Mouse (Mus musculus) limb, embryonic 11.5 days (tissue): ENCODE data around the gene Corin. TPM values are rescaled to one million over a fixed set of nuclear protein-coding genes. Genes with fewer than 3 reads are reported as not detected.

Experiments used
- ATAC-seq: fragments of 200-750 bp; cut with Nextera tagmentation; 2 replicates; pipeline ENCODE4 v1.8.0; 2017; ENCODE audit warnings: low read depth; ENCODE audit not compliant: insufficient number of reproducible peaks, low FRiP score, low TSS enrichment
- DNase-seq: peaks from one replicate; pipeline ENCODE4 v3.0.0-alpha.2; 2015; ENCODE audit warnings: low spot score
- H3K27ac ChIP-seq: fragments of 300-500 bp; sonication (generic); replicated peaks from 2 replicates; pipeline ENCODE4 v1.5.1; 2014; ENCODE audit warnings: low read depth, mild to moderate bottlenecking, low read length
- H3K27me3 ChIP-seq: fragments of 300-500 bp; sonication (generic); 2 replicates; pipeline ENCODE4 v1.6.1; 2014; ENCODE audit warnings: mild to moderate bottlenecking, low read length, mixed read lengths; ENCODE audit not compliant: control insufficient read depth, insufficient read depth
- H3K36me3 ChIP-seq: fragments of 300-500 bp; sonication (generic); 2 replicates; pipeline ENCODE4 v1.6.1; 2014; ENCODE audit warnings: mild to moderate bottlenecking, low read length, moderate library complexity, mixed read lengths; ENCODE audit not compliant: control insufficient read depth, insufficient read depth
- H3K4me1 ChIP-seq: fragments of 300-500 bp; sonication (generic); 2 replicates; pipeline ENCODE4 v1.6.1; 2014; ENCODE audit warnings: low read length, mixed read lengths; ENCODE audit not compliant: control insufficient read depth, insufficient read depth
- H3K4me2 ChIP-seq: fragments of 300-500 bp; sonication (generic); 2 replicates; pipeline ENCODE4 v1.6.1; 2014; ENCODE audit warnings: low read depth, mild to moderate bottlenecking, moderate library complexity; ENCODE audit not compliant: severe bottlenecking
- H3K4me3 ChIP-seq: fragments of 300-500 bp; sonication (generic); 2 replicates; pipeline ENCODE4 v1.5.1; 2014; ENCODE audit warnings: low read depth, low read length
- H3K9ac ChIP-seq: fragments of 300-500 bp; sonication (generic); 2 replicates; pipeline ENCODE4 v1.6.1; 2014; ENCODE audit warnings: mild to moderate bottlenecking, low read length
- H3K9me3 ChIP-seq: fragments of 300-500 bp; sonication (generic); 2 replicates; pipeline ENCODE4 v1.6.1; 2016; ENCODE audit warnings: low read length; ENCODE audit not compliant: control insufficient read depth
- WGBS: fragments of 180-500 bp; shearing (Covaris S2); extraction: QIAGEN DNeasy Blood & Tissue Kit; methylation state at CpG from one replicate; pipeline ENCODE4 v1.1.7; 2014; 5-methylcytosine and 5-hydroxymethylcytosine counted together
- polyA plus RNA-seq: library from polyadenylated mRNA; unstranded; fragments of >200 nt; fragmentation: Nextera tagmentation; extraction: Ambion mirVana; gene quantifications from 2 replicates; pipeline ENCODE4 v1.2.1, GENCODE M21; 2014

The Corin gene
- polyA plus RNA-seq, 1 experiment from 2014 or later, result 0.75 TPM

GRCm38 (mm10) chr5:72431856-72432255 is 72.4 kb downstream of the Corin start:
- Histone ChIP-seq H3K27ac (no peak overlapping the region), H3K27me3 (no peaks in the 10 kb centered on the region), H3K4me2 (no peak overlapping the region), H3K9ac (no peak overlapping the region), H3K4me3 (no peak overlapping the region), H3K4me1 (no peaks in the 10 kb centered on the region), H3K9me3 (no peaks in the 10 kb centered on the region), H3K36me3 (no peaks in the 10 kb centered on the region)
- ATAC-seq (no peak), DNase-seq (no peak)
- 78% methylated on average over 3 of the region's 3 CpGs for WGBS

DNA sequence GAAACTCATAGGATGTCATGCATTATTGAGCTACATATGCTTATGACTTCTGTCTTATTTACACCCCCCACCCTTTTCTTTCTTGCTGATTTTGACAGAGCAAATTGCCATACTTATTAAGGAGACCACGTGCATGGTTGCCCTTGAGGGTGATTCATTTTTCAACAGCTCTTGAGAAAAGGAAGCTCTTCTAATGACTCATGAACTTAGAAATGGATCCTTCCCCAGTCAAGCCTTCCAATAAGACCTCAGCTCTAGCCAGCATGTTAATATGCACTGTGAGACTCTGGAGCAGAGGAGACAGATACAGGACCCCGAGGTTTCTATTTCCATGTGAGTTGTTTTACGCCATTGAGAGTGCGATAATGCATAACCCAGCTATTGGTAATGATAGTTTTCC is 76.7 kb downstream of the Corin start:
- Histone ChIP-seq H3K27me3 (no peaks in the 10 kb centered on the region), H3K9ac (no peak overlapping the region), H3K27ac (no peak overlapping the region), H3K4me2 (no peak overlapping the region), H3K9me3 (no peaks in the 10 kb centered on the region), H3K36me3 (no peaks in the 10 kb centered on the region), H3K4me3 (no peak overlapping the region), H3K4me1 (no peaks in the 10 kb centered on the region)
- no peak for DNase-seq
- WGBS, result 83% methylated on average over 4 of the region's 4 CpGs
- ATAC-seq, result no peak

DNA sequence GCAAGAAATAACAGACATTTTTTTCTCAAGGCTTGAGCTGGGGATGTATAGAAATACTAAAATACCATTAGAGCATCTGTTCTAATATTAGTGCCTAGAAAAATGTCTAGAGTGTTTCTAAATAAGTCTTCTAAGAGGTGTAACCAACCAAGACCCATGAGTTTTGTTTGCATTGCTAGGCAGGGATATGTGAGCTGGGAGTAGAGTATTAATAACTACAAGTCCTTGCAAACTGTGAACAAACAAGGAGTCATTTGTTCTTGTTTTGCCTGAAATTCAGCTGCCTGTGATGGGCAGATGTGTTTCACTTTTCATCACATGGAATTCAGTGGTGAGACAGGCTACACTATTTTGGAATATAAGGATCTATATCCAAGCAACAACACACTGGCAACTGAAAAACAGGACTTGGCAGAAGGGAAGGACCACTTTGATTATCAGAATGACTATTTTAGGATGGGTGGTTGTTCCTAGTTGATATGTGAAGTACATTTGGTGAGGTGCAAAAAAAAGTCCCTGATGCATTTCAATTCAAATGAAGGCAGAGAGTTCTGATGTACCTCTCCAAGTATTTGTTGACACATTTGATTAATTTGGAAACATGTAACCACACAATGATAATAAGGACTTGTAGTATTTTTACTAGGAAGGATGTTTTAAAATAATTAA is 78.8 kb downstream of the Corin start:
- ATAC-seq (no peak), DNase-seq (no peak)
- Histone ChIP-seq H3K9ac (no peak overlapping the region), H3K4me2 (no peak overlapping the region), H3K4me1 (no peaks in the 10 kb centered on the region), H3K4me3 (no peak overlapping the region), H3K27me3 (no peaks in the 10 kb centered on the region), H3K36me3 (no peaks in the 10 kb centered on the region), H3K27ac (no peak overlapping the region), H3K9me3 (no peaks in the 10 kb centered on the region)

DNA sequence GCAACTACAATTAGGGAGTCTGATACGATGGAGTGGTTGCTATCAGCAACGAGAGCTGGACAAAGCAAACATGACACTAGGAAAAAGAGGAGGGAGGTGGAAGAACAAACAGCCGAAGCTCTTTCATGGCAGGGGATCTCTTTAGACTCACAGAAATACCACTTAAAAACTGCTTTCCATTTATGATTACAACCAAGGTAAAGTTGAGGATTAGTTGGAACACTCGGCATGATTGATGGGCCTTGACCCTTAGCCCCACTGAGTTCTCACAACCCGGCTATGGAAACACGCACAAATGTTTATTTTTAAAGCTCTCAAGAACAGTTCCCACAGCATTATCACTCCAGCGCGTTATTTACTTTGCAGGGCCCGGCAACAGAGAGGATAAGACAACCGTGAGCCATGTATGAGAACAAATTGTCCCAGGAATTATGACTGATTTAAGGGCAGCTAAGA is 92.4 kb downstream of the Corin start:
- Histone ChIP-seq H3K36me3 (no peaks in the 10 kb centered on the region), H3K4me2 (no peak overlapping the region), H3K9me3 (no peaks in the 10 kb centered on the region), H3K4me1 (no peaks in the 10 kb centered on the region), H3K9ac (no peak overlapping the region), H3K27ac (no peak overlapping the region), H3K27me3 (no peaks in the 10 kb centered on the region), H3K4me3 (no peak overlapping the region)
- WGBS, result 61% methylated on average over 10 of the region's 10 CpGs
- ATAC-seq (no peak), DNase-seq (no peak)

- H3K36me3 ChIP-seq, result no peaks in the 10 kb centered on the region
- no peak overlapping the region for H3K9ac ChIP-seq
- no peaks in the 10 kb centered on the region for H3K9me3 ChIP-seq
- H3K4me1 ChIP-seq, result no peaks in the 10 kb centered on the region
- no peak overlapping the region for H3K4me3 ChIP-seq
- WGBS, result 91% methylated on average over 3 of the region's 3 CpGs
- H3K4me2 ChIP-seq, result no peak overlapping the region
- H3K27me3 ChIP-seq, result no peaks in the 10 kb centered on the region
- DNase-seq (no peak), ATAC-seq (no peak)
- no peak overlapping the region for H3K27ac ChIP-seq
Observed at GRCm38 (mm10) chr5:72410841-72411240, 93.4 kb downstream of the Corin start.

GRCm38 (mm10) chr5:72403376-72403775 is 100.9 kb downstream of the Corin start:
- ATAC-seq, result no peak
- Histone ChIP-seq H3K9me3 (no peaks in the 10 kb centered on the region), H3K36me3 (no peaks in the 10 kb centered on the region), H3K27ac (no peak overlapping the region), H3K4me2 (no peak overlapping the region), H3K4me3 (no peak overlapping the region), H3K27me3 (no peaks in the 10 kb centered on the region), H3K4me1 (peaks cover 6% of the 10 kb centered on the region; the same call in 1 of the 2 replicates), H3K9ac (no peak overlapping the region)
- DNase-seq, result no peak
- WGBS, result 76% methylated on average over 9 of the region's 9 CpGs

DNA sequence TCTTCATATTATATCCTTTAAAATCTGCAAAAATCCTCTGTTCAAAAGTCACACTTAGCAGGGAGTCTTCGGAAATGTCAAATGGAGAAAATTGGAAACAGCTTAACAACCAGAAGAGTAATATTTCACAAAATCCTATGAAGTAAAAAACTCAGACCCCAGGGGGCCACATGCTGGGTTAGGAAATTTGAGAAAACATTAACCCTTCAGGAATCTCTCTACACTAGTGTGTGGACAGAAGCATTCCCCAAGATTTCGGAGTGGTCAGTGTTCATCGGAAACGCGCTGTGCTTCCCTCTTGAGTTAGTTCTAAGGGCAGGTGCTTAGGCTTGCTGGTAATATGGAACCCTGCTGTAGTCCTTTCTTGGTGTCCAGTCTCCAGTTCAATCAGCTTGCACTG is 101.4 kb downstream of the Corin start:
- no peak overlapping the region for H3K9ac ChIP-seq
- no peak overlapping the region for H3K27ac ChIP-seq
- ATAC-seq (0 out of 2 replicates have a peak, but pooled peaks have one; percentile 51), DNase-seq (peak; percentile 28)
- WGBS, result 37% methylated on average over 5 of the region's 5 CpGs
- H3K36me3 ChIP-seq, result no peaks in the 10 kb centered on the region
- H3K9me3 ChIP-seq, result no peaks in the 10 kb centered on the region
- no peak overlapping the region for H3K4me2 ChIP-seq
- H3K4me1 ChIP-seq, result peaks cover 6% of the 10 kb centered on the region; the same call in 1 of the 2 replicates
- H3K4me3 ChIP-seq, result no peak overlapping the region
- H3K27me3 ChIP-seq, result no peaks in the 10 kb centered on the region

- ATAC-seq (peak; percentile 62; the same call in 1 of the 2 replicates), DNase-seq (peak; percentile 28)
- Histone ChIP-seq H3K9ac (no peak overlapping the region), H3K9me3 (no peaks in the 10 kb centered on the region), H3K27ac (no peak overlapping the region), H3K4me2 (no peak overlapping the region), H3K36me3 (no peaks in the 10 kb centered on the region), H3K27me3 (no peaks in the 10 kb centered on the region), H3K4me3 (no peak overlapping the region), H3K4me1 (peaks cover 6% of the 10 kb centered on the region; the same call in 1 of the 2 replicates)
- WGBS, result 58% methylated on average over 10 of the region's 10 CpGs
Observed at GRCm38 (mm10) chr5:72401778-72402177, 102.5 kb downstream of the Corin start.

GRCm38 (mm10) chr5:72401251-72401650 is 103.0 kb downstream of the Corin start:
- no peaks in the 10 kb centered on the region for H3K9me3 ChIP-seq
- no peak overlapping the region for H3K9ac ChIP-seq
- no peaks in the 10 kb centered on the region for H3K36me3 ChIP-seq
- peaks cover 6% of the 10 kb centered on the region; the same call in 1 of the 2 replicates for H3K4me1 ChIP-seq
- no peaks in the 10 kb centered on the region for H3K27me3 ChIP-seq
- WGBS, result 85% methylated on average over 3 of the region's 3 CpGs
- H3K4me2 ChIP-seq, result no peak overlapping the region
- no peak overlapping the region for H3K4me3 ChIP-seq
- no peak for DNase-seq
- 0 out of 2 replicates have a peak, but pooled peaks have one; percentile 6 for ATAC-seq
- H3K27ac ChIP-seq, result no peak overlapping the region
